Mouse (Mus musculus) fat pad, adult 2 months (tissue): ENCODE results near the gene Itga7.
A peak's percentile ranks its signal among the peaks of the same experiment; 100 is the strongest.

Source experiments
- DNase-seq: peaks from one replicate; pipeline ENCODE4 v3.0.0-alpha.2; 2011; ENCODE audit warnings: low read depth, low spot score; ENCODE audit errors: extremely low read depth

The Itga7 gene

DNA sequence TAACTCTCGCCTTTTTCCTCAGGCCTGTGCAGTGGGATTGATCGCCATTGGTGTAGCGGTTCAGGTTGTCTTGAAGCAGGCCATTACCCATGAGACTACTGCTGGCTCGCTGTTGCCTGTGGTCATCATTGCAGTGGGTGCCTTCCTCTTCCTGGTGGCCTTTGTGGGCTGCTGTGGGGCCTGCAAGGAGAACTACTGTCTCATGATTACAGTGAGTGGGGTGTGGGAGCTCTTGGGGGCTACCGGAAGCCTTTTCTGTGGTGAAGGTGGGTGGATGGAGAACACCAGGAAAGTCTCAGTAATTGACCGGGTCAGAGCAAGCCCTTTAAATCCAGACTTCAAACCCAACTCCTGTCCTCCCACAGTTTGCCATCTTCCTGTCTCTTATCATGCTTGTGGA is 22.2 kb upstream of the Itga7 start:
- DNase-seq: no peak

DNA sequence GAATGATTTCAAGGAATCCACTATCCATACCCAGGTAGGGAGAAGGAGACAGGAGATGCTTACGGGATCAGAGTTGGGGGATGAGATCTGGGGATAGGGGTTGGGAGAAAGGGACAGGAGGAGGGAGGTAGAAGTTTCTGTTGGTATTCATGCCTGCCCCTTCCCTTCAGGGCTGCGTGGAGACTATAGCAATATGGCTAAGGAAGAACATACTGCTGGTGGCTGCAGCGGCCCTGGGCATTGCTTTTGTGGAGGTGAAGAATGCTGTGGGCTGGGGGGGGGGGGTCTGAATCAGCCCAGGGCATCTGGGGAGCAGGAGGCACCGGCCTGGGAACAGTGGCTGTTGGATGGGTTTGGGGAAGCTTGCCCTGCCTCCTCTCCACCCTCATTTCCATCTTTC is 21.4 kb upstream of the Itga7 start:
- DNase-seq: no peak

DNA sequence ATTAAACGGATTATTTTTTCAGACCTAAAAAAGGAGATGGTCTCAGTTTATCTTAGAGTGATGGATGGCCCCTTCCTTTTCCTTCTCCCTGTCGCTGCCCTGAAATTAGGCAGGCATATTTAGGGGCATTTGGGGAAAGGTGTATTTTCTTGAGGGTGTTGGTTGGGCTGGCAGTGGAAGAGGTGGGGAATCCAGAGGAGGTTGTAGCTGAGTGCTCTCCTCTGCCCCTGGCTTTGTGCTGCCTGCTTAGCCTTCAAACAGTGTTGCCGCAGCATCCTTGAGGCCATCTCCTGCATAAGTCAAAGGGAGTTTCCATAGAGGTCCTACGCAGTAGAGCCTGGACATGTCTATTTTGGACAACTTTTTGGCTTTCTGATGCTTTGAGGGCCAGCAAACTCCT is 20.8 kb upstream of the Itga7 start:
- no peak for DNase-seq

GRCm38 (mm10) chr10:128913219-128913618 is 20.4 kb upstream of the Itga7 start:
- no peak for DNase-seq

DNA sequence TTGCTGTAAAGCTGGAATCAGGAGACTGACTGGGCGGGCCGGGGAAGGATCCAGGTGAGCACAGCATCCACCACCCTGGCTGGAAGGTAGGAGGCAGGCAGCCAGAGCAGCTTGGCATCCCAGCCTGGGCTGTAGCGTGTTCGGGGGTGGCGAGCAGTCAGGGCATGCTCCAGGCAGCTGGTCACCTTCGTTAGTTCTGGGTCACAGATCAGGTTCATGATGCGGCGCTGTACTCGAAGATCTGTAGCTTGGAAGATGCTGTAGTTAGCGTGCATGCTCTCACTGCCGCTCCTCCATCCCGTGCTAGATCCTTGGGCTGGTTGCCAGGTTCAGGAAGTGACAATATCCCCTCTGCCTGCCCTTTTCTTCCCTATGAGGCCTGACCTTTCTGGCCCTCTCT is 19.9 kb upstream of the Itga7 start:
- no peak for DNase-seq

GRCm38 (mm10) chr10:128915550-128915949 is 18.1 kb upstream of the Itga7 start:
- no peak for DNase-seq

DNA sequence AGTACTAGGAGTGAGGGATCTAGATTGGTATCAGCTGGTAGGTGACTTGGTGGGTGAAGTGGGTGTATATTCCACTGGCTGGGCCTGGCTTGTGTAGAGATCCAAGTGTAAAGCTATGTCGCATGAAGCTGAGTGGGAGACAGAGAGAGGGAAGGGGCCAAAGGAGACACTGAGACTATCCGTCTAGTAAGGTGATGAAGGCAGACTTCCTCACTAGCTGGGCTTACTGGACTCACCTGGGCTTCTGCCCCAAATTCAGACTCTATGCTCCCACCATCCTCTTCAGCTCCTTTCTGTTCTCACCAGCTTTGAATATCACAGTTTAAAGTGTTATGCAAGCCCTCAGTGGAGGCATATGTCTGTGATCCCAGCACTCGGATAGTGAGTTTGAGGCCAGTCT is 17.0 kb upstream of the Itga7 start:
- no peak for DNase-seq

DNA sequence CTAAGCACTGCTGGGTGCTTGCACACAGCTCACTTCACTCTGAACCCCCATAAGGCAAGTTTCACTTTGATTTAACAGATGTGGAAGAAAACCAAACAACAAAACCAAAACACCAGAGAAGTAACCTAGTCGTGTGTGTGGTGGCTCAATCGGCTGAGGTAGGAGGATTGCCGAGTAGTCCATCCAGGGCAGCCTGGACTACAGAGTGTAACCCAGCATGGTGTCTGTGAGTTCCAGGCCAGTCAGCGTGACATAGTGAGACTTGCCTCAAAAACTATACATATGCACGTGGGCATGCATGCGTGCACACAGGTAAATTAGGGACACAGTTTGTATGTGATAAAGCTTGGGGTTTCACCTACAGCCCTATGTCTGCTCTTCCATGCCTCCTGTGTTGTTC is 16.2 kb upstream of the Itga7 start:
- no peak for DNase-seq

DNA sequence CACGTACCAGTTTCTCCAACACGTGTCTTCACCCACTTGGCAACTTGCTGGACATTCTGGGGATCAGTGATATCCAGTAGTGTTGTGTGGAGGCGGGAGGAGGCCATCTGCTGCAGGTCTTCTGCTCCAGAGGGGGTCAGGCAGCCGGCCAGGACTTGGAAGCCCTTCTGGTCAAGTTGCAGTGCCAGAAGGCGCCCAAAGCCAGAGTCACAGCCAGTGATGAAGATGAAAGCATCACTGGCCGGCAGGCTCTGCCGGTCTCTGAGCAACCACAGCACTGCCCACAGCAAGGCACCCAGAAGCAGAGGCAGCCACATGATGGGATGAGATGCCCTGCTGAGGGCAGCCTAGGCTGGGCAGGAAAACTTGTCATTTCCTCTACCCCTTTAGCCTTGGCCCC is 15.4 kb upstream of the Itga7 start:
- no peak for DNase-seq

DNA sequence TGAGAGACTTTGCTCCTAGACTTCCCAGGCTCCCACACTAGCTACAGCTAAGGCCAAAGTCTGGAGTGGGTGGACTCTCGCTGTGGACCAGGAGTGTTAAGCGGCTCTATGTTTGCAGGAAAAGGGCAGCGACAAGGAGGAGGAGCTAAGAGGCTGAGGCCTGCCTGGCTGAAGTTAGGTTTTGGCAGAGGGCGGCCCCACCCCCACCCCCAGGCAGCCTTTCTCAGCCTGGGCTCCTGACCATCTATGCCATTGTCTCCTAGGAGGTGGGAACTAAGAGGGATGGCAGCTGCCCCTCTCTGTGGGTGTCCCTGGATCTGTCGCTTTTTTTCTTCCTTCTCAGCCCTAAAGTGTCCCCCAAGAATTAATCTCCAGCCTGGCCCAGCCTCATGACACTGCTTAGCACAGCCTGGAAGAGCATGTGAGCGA is 14.4 kb upstream of the Itga7 start:
- DNase-seq: no peak

DNA sequence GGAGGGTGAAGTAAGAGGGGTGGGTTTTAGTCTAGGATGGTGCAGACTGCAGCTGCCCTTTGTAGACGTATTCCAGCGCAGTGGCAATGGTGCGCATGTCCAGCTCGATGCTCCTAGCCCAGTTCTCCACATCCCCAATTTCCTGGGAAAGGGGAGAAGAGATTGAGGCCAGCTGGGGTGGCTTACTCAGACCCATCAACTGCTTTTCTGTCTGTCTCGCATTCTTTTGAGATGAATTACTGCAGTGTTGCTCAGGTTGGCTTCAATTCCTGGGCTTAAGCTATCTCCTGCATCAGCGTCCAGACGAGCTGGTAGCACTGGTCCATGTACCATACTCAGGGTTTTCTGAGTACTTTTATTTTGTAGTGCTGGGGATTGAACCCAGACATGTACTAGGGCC is 13.7 kb upstream of the Itga7 start:
- DNase-seq: no peak

GRCm38 (mm10) chr10:128920736-128921161 is 12.9 kb upstream of the Itga7 start:
- DNase-seq: no peak

- no peak for DNase-seq
Observed at GRCm38 (mm10) chr10:128921251-128921650, 12.4 kb upstream of the Itga7 start.

- no peak for DNase-seq
Observed at GRCm38 (mm10) chr10:128921883-128922821, 11.5 kb upstream of the Itga7 start.

- no peak for DNase-seq
Observed at GRCm38 (mm10) chr10:128922822-128923012, 10.9 kb upstream of the Itga7 start, which contains the start of gene Rdh5. Gene Rdh5 (minus strand): TSS chr10:128922888.

- DNase-seq: peak; percentile 69
Observed at GRCm38 (mm10) chr10:128923013-128923691, 10.5 kb upstream of the Itga7 start.

DNA sequence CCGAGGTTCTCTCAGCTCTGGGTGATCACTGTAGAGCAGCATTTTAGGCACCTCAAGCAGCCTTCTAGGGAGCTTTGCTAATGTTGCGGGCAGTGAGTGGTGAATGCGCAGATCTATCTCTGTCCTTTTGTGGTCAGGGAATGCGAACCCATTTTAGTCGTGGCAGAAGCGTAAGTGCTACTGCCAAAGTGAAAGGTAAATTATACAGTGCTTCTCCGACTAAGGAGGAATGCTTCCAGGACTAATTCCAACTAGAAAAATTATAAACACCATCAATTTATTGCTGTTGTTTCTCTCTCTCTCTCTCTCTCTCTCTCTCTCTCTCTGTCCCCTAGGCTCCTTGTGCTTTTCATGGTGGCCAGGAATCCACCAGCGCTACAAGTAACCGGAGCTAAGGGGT is 9.7 kb upstream of the Itga7 start, which contains the start of gene Bloc1s1:
Gene Bloc1s1, minus strand, starts transcription at position 101 of the 400 bp plus-strand sequence.
- DNase-seq: no peak

DNA sequence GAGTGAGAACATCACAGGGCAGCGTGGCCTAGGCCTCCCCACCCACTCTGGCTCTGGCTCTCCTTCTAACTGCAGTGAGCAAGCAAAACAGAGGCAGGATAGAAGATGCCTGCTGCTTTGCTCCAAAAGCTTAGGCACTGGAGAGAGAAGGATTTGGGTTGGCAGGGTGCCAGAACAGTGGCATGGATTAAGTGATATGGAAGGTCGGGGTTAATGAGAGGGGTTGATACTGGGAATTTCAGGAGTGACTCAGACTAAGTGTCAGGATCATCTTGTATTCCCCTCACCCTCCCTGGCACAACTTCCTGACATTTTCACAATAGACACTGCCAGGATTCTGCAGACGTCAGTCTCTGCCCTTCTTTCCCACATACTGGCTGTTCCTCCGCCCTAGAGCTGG is 5.3 kb upstream of the Itga7 start:
- DNase-seq: no peak

DNA sequence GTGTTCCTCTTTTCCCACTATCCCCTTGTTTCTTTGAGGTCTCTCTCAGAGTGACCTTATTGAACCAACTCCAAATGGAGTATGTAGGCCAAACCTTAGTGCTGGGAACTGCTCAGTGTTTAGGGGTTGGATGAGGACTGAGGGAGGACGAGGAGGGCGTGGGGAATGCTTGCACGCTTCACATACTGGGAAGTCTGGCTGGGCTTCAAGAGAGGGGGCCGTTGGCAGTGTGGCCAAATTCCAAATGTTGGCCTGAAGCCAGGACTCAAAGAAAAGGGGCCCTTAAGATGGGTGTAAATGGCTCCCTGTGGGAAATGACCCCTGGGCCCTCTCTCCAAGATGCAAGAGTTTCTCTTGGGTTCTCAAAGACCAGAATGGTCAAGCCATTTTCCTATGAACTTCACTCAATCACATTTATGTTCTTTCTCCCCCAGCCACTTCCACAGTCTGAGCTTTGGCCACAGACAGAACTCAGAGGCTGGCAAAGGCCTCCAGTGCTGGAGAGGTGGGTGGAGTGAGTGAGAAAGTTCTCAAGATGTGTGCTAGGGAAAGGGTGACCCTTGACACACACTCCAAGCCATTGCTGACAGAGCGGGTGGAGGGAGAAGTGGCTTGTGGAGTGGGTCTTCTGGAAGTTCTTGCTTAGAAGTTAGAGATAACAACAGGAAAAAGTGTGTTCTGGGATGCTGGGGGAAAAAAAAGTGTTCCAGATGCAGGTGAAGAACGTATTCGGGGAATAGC is 3.8 kb upstream of the Itga7 start:
- DNase-seq: no peak

GRCm38 (mm10) chr10:128931441-128931840 is 2.2 kb upstream of the Itga7 start:
- DNase-seq: no peak

DNA sequence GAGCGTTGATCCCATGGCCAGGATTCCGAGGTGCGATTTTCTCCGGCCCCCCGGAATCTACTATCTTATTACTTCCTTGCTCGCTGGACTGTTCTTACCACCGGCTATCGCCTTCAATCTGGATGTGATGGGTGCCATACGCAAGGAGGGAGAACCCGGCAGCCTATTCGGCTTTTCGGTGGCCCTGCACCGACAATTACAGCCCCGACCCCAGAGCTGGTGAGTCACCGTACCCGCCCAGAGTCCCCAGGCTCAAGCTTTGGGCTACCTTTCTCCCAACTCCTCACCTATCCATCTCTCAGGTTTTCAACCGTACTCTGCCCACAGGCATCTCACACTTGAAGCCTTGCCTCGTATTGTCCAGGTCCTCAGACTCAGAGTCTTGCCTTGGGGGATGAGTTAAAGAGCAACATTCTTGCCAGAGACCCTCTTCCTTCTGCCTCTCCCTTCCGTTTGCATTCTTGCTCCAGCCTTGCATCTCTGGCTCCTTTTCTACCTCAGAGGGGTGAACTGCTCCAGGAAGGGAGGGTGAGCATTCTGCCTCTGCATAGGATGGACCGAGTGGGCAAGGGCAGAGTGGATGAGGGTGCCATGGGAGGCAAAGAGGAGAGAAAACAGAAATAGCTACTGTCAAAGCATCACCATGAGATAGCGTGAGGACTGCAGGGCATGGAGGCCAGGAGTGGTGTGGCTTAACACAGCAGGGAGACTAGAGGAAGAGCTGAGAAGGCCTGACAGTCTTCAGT is 531 bp downstream of the Itga7 start:
- DNase-seq: no peak
